Mouse (Mus musculus) gastrocnemius, postnatal 36 days (tissue): Measurements from ENCODE around the gene Rbm28. TPM values are rescaled to one million over a fixed set of nuclear protein-coding genes. Genes with fewer than 3 reads are reported as not detected.

Experiments
- DNase-seq, 2 experiments: peaks; one replicate each; pipeline ENCODE4 v3.0.0; 2022
- intact Hi-C: fragments of 180-260 bp; cut with DNase I; formaldehyde crosslinking; loops from one replicate; pipeline ENCODE4 v1.15.1; 2025
- long read RNA-seq, 2 experiments: library from polyadenylated mRNA; stranded (forward); transcript quantifications; one replicate each; pipeline ENCODE4 v2.0.0; 2021
- total RNA-seq, 2 experiments: library from RNA; stranded (reverse); gene quantifications; 2 replicates each; pipeline ENCODE4 v1.2.3; 2021

The Rbm28 gene
- 10 to 100 TPM; 12.8 to 15.7 TPM for total RNA-seq
- long read RNA-seq, experiment 1, full-length matches to known transcripts = 8 of 11 reads
- long read RNA-seq, experiment 1, partial matches to known transcripts = 1 of 11 reads
- long read RNA-seq, experiment 1, other reads (novel, unspliced or antisense) = 2 of 11 reads
- long read RNA-seq, experiment 2, full-length matches to known transcripts = 11 of 19 reads
- long read RNA-seq, experiment 2, partial matches to known transcripts = 3 of 19 reads
- long read RNA-seq, experiment 2, other reads (novel, unspliced or antisense) = 5 of 19 reads

DNA sequence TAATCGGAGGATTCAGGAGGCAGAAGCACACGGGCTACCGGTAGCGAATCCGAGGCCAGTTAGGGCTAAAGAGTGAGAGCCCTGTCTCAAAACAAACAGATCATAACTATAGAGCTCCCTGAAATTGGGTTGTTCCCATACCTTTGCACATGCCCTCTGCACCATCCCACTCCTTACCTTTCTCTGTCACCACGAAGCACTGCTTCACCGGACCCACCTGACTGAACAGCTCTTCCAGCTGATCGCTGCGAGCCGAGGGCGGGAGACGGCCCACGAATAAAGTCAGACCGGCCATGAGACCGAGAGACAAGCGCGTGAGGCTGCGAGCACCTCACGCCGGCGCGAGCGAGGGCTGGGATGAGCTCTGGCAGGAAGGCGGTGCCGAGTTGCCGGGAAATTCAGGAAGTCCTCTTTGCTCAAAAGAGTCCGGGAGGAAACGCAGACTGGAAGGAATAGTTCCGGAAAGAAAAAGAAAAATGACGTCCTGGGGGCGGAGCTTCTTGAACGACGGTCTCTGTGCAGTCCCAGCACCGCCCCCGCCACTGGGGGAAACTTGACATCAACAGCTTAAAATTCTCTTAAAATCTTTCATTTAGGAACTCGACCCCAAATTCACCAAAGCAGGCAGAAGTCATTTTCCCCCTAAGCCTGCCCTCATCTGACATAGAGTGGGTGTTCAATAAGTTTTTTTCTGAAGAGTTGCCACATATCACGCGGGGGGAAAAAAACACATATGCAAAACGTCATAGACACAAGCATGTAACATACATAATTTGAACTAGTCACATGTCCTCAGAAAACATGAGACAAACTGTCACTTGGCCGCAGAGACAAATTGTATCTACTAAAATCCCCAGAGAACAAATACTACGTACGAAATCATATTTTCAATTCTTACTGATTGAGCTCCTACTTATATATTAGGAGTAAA, at the start of gene Rbm28:
Gene Rbm28, minus strand, starts transcription at position 693 of the 931 bp plus-strand sequence.
- intact Hi-C loops = no loop called here
- DNase-seq = peak; percentile 68 to 75

DNA sequence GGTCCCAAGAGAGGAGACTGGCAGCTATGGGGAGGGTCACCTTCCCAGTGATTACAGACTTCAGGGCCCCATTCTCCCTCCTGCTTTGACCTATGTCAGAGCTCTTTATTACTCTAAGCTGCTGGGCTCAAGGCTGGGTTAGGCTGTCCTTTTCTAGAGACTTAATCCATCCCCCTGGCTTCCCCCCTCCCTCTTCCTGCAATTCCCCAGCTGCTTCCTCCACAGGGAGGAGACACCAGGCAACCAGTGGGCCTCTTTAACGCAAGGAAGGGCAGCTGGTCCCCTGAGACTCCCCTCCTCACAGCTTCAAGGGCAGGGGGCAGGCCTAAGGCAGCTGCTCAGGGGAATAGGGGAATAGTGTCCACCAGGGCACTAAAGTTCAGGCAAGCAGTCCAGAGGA, 49.4 kb upstream of the Rbm28 start:
- intact Hi-C loops = no loop called here
- DNase-seq = no peak

DNA sequence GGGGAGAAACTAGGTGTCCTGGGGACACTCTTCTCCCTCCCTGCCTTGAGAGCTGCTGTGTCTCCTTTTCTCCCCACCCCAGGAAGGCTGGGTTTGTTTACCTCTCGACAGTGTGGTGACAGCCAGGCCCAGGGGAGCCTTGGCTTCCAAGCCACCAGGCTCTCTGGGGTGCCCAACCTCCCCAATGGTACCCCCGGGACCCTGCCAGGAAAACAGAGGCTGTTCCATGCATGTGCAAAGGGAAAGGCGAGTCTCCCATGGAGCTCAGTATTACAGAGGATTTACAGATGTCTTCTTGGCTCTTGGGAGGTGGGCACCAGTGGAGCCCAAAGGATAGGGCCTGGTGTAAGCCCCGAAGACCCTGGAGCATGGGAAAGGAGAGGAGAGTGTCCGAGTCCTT, 48.6 kb upstream of the Rbm28 start:
- DNase-seq = no peak
- intact Hi-C loops = no loop called here

DNA sequence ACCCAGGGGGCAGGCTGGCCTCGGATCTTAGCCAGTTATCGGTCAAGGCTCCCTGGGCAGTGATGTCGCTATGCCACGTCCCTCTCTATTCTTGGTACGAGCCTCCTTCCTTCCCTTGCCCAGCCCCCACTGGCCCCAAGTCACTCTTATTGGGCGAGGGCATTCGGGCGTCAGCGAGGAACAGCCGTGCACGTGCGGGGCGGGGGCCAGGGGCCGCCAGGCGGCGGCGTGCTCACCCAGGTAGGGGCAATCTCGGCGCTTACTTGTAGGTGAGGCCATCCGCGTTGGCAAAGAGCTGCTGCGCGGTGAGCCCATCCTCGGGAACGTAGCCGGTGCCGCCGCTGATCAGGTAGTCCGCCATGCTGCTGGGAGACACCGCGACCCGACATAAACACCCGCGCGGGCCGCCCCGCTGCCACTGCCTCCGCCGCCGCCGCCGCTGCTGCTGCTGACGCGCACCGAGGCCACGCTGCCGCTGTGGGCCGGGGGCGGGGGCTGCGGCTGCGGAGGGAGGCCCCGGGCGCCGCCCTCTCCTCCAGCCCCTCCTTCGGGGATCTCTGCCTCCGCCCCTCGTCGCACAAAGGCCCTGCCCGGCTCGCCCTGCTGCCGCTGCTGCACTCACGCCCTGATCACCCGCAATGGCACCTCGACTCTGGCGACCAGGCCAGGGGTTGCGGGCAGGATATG, 47.1 kb upstream of the Rbm28 start:
- intact Hi-C loops = no loop called here
- DNase-seq = peak; percentile 64 to 68

DNA sequence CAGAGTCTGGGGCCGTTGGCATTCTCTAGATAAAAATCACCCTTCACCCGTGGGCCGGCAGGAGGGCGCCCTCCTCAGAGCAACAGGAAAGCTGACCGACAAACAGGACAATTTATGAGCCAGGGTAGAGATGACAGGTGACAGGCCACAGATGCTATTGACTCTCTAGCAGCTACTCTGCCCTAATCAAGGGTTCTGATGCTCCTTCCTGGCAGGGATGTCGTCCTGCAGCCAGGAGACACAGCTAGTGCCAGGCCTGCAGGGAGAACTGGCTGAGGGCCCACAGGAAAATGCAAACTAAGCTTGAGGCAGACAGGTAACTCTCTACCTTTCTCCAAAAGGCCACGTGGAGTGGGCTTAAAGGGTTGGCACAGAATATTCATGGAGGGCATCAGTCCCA, 46.3 kb upstream of the Rbm28 start:
- intact Hi-C loops = no loop called here
- no peak for DNase-seq

DNA sequence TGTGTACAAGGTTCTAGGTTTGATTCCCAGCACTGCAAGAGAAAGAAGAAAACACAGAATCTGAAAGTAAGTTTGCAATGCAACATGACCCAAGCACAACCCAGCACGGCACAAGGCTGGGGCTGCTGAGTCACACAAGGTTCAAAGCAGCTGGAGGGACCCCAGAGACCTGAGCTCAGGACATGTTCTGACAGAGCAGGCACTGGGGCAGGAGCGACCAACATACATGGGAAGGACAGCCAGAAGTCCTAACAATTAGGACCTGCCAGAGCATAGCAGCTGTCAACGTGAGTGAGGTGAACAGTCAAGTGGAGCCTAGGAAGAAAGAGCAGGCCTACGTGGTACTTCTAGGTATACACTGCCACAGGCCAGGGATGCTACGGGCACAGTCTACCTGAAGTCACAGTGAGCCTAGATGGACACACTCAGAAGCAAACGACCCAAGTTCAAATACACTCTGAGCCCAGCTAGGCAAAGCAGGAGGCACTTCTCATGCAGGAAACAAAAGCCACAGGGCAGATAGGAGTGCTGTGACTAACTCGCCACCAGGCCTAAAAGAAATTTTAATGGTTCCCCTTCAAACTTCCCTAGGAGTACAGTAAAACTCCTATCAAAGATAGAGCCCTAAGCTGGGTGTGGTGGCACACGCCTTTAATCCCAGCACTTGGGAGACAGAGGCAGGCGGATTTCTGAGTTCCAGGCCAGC, 45.6 kb upstream of the Rbm28 start:
- DNase-seq = no peak
- intact Hi-C loops = no loop called here

DNA sequence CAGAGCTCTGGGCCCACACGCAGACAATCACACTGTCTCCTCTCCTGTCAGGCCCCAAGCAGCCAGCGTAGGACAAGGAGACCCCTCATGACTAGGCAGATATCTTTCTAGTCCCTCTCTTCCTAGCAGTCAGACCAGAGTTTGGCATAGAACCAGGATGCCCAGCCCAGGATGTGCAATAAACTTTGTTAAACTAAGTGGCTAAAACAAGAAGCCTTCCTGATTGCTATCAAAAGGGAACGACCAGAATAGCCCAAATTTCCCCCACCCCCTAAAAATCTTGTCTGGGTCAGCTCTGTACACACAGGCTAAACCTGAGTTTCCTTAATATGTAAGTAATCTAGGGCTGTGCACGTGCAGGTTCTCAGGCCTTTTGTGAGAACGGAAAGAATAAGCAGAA, 43.4 kb upstream of the Rbm28 start:
- DNase-seq = no peak
- intact Hi-C loops = no loop called here

DNA sequence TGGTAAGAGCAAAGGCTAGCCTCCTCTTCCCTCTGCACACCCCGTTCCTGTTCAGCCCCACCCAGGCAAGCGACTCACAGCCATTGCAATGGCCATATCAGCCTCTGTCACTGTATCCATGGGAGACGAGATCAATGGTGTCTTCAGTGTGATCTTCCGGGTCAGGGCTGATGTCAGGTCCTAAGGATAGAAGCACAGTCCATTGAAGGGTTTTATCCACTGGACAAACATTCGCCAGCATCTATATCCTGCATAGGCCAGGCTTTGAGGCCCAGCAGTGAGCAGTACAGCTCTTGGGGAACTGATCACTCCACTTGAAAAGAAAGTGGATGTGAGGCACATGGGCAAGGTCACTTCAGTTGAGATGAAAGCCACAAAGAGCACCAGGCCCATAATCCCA, 42.2 kb upstream of the Rbm28 start:
- DNase-seq = no peak
- intact Hi-C loops = loop anchor here (2.0 kb wide), 1 partner anchor 72 kb away; the partner anchor contains the start of gene Fam71f2

DNA sequence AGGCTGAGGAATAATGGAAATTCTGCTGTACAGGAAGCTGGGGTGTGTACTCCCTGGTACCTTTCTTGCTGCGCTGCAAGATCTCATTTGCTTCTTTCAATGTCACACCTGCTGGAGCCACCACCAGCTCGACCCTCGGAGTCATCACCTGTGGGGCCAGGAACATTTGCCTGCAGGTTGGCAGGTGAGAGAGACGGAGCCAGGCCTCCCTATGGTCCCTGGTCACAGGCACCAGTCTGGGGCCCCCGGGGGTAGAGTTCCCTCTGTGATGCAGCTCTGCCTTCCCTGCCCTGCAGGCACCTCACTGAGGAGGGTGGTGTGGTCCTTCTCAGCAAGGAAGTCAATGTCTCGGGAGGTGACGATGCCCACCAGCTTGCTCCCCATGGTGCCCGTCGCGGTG, 41.2 kb upstream of the Rbm28 start:
- intact Hi-C loops = loop anchor here (2.0 kb wide), 1 partner anchor 73 kb away; the partner anchor contains the start of gene Fam71f2
- DNase-seq = no peak

DNA sequence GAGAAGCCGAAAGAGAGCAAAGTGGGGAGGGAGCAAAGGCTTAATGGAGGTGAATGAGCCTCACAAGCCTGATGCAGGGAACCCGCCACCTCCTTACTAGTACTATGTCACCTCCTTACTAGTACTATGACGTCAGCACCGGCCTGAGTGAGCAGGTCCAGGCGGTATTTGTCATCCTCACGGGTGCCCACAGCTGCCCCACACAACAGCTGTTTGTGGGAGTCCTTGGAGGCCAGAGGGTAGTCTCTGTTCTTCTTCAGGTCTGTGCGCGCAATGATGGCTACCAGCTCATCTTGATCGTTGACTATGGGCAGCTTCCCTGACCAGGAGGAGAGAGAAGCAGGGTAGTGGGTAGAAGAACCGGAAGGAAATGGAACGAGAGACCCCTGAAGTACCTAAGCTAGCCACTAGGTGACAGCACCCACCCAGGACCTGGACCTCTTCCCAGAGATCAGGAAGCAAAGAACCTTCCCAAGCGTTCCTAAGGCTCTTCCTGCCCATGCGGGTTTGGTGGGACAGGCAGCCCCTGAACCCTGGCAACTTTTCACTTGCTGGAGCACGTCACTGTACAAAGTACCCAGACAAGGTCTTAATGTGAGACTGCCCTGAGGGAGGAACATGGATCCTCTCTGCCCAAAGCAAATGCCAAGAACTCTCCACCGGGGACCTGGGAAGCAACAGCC, 40.3 kb upstream of the Rbm28 start:
- intact Hi-C loops = loop anchor here (1.0 kb wide), 1 partner anchor 36 kb away; no protein-coding TSS in a partner anchor
- DNase-seq = peak in 1 of 2 experiments; percentile 44

DNA sequence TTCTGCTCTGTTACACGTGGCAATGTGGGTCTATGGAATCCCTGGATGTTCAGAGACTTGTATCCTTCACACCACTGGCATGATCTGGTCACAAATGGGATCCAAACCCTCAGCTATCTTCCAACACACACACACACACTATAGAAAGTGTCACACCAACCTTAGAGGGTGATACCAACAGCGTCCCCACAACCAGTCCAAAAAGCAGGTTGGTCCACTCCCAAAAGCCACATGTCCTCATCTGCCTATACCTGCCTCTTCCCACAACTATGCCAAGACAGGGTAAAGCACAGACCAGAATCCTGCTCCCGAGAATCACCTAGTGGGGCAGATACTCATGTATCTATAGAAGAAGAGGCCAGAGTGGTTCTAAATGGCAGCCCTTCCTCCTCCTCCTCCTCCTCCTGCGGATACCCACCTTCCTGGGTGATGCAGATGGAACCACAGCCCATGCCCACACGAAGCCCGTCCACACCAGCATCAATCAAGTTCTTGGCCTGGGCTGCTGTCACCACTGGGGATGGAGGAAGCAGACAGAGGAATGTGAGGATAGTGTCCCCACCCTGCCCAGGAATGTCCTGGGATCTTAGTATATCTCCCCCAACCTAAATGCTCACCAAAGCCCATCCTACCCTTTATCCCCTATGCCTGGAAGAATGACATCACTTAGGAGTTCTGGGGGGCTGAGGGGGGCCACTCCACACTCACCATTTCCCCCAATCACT, 39.2 kb upstream of the Rbm28 start:
- intact Hi-C loops = no loop called here

DNA sequence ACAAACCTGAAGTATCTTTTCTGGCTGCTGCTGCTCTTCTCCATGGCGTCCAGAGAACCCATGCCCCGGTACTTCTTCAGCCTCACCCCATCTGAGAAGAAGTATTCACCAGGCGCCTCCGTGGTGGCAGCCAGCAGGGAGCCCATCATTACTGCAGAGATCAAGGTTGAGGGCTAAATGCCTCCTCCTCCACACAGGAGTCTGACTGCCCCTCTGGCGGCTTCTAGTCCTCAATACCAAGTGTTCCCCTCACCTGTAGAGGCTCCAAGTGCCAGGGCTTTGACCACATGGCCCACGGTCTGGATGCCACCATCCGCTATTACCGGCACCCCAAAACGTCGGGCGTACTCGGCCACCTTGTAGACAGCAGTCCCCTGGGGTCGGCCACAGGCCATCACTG, 38.3 kb upstream of the Rbm28 start:
- intact Hi-C loops = no loop called here

More for the DNA sequence above, 39.2 kb upstream of the Rbm28 start:
- no peak for DNase-seq

DNA sequence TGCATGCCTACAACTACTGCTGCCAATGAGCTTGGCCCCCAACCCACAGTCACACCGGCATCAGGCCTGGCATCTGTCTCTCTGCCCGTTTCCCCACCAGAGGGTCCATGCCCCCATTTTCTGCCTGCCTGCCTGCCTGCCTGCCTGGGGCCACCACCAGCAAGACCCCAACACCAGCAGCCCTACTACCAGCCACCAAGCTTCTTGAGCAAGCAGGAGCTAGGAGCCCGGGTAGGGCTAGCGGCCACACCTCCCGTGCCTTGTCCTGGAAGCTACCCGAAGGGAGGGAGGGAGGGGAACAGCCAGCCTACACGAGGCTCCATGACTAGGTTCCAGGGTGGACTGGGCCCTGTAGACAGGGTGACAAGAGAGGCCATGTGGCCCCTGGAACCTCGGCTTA, 37.2 kb upstream of the Rbm28 start:
- intact Hi-C loops = no loop called here
- DNase-seq = no peak

More for the DNA sequence above, 38.3 kb upstream of the Rbm28 start:
- DNase-seq = no peak

DNA sequence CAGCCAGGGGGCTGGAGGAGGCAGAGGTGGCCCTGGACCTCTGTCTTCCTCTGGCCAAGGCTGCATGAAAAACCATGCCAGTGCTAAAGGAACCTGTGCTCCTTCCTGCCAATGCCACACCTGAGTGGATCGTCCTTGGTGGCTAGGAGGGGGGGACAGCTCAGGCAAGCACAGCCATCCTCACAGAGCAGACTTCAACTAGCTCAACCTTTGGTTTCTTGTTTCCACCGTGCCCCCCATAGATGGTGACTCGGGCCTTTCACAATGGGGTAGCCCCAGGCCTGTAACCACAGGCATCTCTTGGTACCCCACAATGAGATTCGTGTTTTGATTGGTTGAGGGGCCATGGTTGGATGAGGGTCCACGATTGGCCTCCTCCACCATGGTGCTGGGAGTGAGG, 36.5 kb upstream of the Rbm28 start:
- intact Hi-C loops = no loop called here
- no peak for DNase-seq

DNA sequence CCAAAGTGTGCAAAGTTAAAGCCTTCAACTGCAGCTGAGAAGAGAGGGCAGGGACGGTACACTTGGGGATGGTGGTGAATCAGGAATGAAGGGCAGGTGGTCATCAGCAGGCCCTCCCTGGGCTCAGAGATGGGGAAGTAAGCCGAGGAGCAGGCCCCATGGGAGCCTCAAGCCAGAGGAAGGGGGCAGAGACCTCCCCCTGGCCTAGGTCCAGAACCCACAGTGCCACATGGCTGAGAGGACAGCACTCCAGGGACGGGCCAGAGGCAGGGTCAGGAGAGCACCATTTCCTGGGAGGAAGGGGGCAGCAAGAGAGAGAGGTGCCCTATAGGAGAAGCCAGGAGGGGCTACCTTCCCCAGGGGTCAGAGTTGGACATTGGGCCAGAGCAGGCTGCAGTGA, 35.7 kb upstream of the Rbm28 start:
- intact Hi-C loops = no loop called here
- no peak for DNase-seq

DNA sequence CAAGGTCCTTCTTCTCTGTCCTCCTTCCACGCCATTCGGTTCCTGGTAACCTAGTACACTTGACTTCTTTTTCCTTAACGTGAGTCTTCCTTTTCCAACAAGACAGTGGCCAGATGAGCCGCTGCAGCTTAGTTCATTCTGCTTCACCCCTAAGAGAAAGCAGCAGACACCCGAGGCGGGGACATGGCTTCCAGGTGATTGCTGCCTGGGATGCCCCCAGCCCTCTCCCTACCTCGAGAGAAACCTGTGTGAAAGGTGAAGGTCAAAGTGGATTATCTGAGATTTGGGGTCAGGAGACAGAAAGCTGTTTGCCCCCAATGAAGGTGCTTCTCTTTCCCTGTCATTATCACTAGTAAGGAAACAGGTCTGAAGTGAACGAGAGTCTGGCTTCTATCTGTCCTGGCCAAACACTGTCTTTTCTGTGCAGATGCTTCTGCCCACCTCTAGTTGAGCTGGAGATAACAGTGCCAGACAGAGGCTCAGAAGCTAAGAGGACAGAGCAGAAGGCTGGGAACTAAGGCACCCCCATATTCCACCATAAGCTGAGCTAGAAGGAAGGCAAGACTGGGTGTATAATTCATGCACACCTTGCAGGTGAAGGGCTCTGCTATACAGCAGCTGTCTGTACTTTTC, 34.5 kb upstream of the Rbm28 start:
- intact Hi-C loops = no loop called here

DNA sequence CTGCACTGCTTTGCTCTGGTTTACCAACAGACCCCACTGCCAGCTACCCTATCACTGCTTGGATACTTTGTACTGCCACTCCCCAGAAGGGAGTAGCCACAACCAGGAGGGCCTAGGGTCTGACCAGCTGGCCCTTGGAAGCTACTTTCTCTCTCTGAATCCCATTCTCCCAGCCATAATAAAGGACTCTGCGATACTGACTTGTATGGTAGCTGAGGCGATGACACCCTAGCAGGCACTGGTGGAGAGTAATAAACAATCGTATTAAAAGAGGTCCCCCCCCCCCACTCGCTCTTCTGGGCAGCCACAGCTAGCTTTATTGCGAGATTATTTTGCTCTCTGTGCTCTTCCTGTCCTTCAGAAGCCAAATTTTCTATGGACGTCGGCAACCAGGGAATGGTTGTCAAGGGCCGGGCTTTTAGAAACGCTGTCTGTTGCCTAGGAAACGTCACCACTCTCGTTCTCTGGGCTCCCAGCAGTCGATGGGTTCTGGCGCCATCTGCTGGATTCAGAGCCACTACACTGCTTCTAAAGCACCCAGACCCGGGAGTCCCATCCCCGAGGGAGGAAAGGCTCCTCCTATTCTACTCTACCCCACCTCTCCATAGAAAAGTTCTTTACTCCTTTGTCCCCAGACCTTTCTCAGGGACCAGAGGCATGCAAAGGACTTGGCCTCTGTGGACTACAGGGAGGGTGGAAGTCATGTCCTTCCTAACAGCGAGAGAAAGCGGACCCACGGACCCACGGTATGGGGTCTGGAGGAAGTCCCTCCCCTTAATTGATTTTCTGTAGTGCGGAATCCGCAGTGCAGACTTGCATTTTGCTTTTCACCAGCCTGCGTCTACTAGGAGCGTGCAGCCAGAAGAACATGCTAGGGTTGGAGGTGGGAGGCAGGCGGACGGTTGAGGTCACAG, 33.8 kb upstream of the Rbm28 start:
- intact Hi-C loops = loop anchor here (1.0 kb wide), 2 partner anchors 27 to 31 kb away; no protein-coding TSS in a partner anchor
- peak; percentile 75 to 84 for DNase-seq

More for the DNA sequence above, 34.5 kb upstream of the Rbm28 start:
- DNase-seq = no peak
